8 mouse cellular contexts compared by ENCODE assay signal in the genomic region with DNA sequence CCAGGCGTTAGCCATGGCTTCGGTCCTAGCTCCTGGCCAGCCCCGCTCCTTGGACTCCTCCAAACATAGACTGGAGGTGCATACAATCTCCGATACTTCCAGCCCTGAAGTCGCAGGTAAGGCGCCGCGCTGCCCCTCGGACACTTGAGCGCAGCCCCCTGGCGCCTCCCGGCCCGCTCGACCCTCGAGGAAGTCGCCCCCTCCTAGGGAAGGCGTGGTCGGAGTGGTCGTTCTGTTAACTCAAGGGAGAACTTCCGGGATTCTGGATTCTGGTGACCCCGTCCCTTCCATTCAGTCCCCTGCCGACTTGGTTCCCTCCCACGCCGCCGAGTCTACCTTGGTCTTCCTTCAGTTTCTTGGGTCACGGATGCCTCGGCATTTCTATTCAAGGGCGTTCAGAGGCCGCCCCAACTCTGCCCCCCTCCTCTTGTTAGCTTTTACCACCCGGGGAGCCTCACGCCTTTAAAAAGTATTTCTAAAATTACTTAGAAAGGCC. TPM values are rescaled to one million over a fixed set of nuclear protein-coding genes. Genes with fewer than 3 reads are reported as not detected.
DNase-seq lines count a peak whose midpoint lies in the region; ATAC-seq and TF ChIP-seq lines count a peak whose summit lies in the region.

No protein-coding gene starts in this region.

- TF ChIP-seq CTCF in liver, adult 2 months (IDR thresholded peaks at IDR 0.05; ENCODE audit: low read depth, low read length), result no peak

- no peak for DNase-seq in liver, adult 2 months (ENCODE audit: extremely low read depth, low read depth, low spot score)
- DNase-seq in liver (no peak), MN1 (ENCODE audit: low spot score) (no peak)
- no peak for DNase-seq in embryonic facial prominence, embryonic 14.5 days (ENCODE audit: low spot score)
- peak; percentile 71 for DNase-seq in limb, embryonic 11.5 days (ENCODE audit: low spot score)
- peak; percentile 43 for DNase-seq in retina, embryonic 14.5 days (ENCODE audit: low spot score)
- DNase-seq in cerebellum, adult 9-10 months, result no peak

- H3K27me3 ChIP-seq in liver, adult 2 months (ENCODE audit: control insufficient read depth, insufficient read depth, low read length), result peaks cover 44% of the 10 kb centered on the region
- H3K27me3 ChIP-seq in embryonic facial prominence, embryonic 14.5 days (replicated peaks; ENCODE audit: control insufficient read depth, insufficient read depth, low read length), result peaks cover 92% of the 10 kb centered on the region
- H3K27me3 ChIP-seq in limb, embryonic 11.5 days (ENCODE audit: control insufficient read depth, insufficient read depth, low read length), result peaks cover 84% of the 10 kb centered on the region

- H3K4me3 ChIP-seq in liver, adult 2 months (ENCODE audit: insufficient read depth, low read depth, low read length), result peak overlapping the region; percentile 52; the same call in 1 of the 2 replicates
- peak overlapping the region; percentile 51 for H3K4me3 ChIP-seq in embryonic facial prominence, embryonic 14.5 days (ENCODE audit: low read depth, low read length)
- H3K4me3 ChIP-seq in limb, embryonic 11.5 days (ENCODE audit: low read depth, low read length), result peak overlapping the region; percentile 45

- peaks cover 7% of the 10 kb centered on the region; the same call in 1 of the 2 replicates for H3K4me1 ChIP-seq in liver, adult 2 months (ENCODE audit: control insufficient read depth, insufficient read depth, low read length)
- H3K4me1 ChIP-seq in embryonic facial prominence, embryonic 14.5 days (ENCODE audit: control insufficient read depth, insufficient read depth, low read length), result 0 out of 2 replicates have a peak, but pooled peaks cover 4% of the 10 kb centered on the region
- H3K4me1 ChIP-seq in limb, embryonic 11.5 days (ENCODE audit: control insufficient read depth, insufficient read depth, low read length), result 0 out of 2 replicates have a peak, but pooled peaks cover 5% of the 10 kb centered on the region

- no peak overlapping the region for H3K9ac ChIP-seq in liver, adult 2 months (ENCODE audit: low read depth, low read length)
- peak overlapping the region; percentile 62 for H3K9ac ChIP-seq in embryonic facial prominence, embryonic 14.5 days (ENCODE audit: low read depth, low read length)
- 0 out of 2 replicates have a peak overlapping the region, but pooled peaks have one; percentile 32 for H3K9ac ChIP-seq in limb, embryonic 11.5 days (ENCODE audit: low read length)

- no peaks in the 10 kb centered on the region for H3K36me3 ChIP-seq in liver, adult 2 months (ENCODE audit: control insufficient read depth, insufficient read depth, low read length)
- H3K36me3 ChIP-seq in embryonic facial prominence, embryonic 14.5 days (ENCODE audit: control insufficient read depth, insufficient read depth, low read length), result no peaks in the 10 kb centered on the region
- no peaks in the 10 kb centered on the region for H3K36me3 ChIP-seq in limb, embryonic 11.5 days (ENCODE audit: control insufficient read depth, insufficient read depth, low read length)

- no peaks in the 10 kb centered on the region for H3K9me3 ChIP-seq in embryonic facial prominence, embryonic 14.5 days (ENCODE audit: control insufficient read depth, low read length)
- H3K9me3 ChIP-seq in limb, embryonic 11.5 days (ENCODE audit: control insufficient read depth, low read length), result no peaks in the 10 kb centered on the region

- TF ChIP-seq POLR2A in liver, adult 2 months (IDR thresholded peaks at IDR 0.05; ENCODE audit: extremely low read depth, insufficient read depth, low read length), result no peak

- H3K4me2 ChIP-seq in embryonic facial prominence, embryonic 14.5 days (ENCODE audit: low read depth, low read length), result peak overlapping the region; percentile 83
- peak overlapping the region; percentile 59 for H3K4me2 ChIP-seq in limb, embryonic 11.5 days (ENCODE audit: low read depth, severe bottlenecking)

- no peak overlapping the region for H3K27ac ChIP-seq in liver, adult 2 months (replicated peaks; ENCODE audit: insufficient read depth, low read depth, low read length)
- H3K27ac ChIP-seq in embryonic facial prominence, embryonic 14.5 days (replicated peaks; ENCODE audit: low read depth, low read length), result peak overlapping the region; percentile 59
- no peak overlapping the region for H3K27ac ChIP-seq in limb, embryonic 11.5 days (replicated peaks; ENCODE audit: low read depth, low read length)

- WGBS in liver, adult 2 months, result 3% methylated on average over 31 of the region's 31 CpGs
- 1% methylated on average over 29 of the region's 31 CpGs for WGBS in embryonic facial prominence, embryonic 14.5 days
- under 1% methylated on average over 31 of the region's 31 CpGs for WGBS in limb, embryonic 11.5 days

- no peaks in the 10 kb centered on the region for H3K79me2 ChIP-seq in liver, adult 2 months (ENCODE audit: control insufficient read depth, insufficient read depth, low read length)

- ATAC-seq in embryonic facial prominence, embryonic 14.5 days (ENCODE audit: low read depth), result no peak
- ATAC-seq in limb, embryonic 11.5 days (ENCODE audit: insufficient number of reproducible peaks, low FRiP score, low TSS enrichment, low read depth), result no peak
- ATAC-seq in erythroblast, adult 5-6 weeks (replicated peaks; ENCODE audit: low FRiP score, poor library complexity, severe bottlenecking), result no peak

RNA-seq across cellular contexts. Expression of a gene that starts 15.0 kb away (rescaled TPM):
- total RNA-seq in liver, adult 2 months (2014; rRNA removed), result 0.18 TPM in 1 of 2 replicates, not detected in the other
- polyA plus RNA-seq in liver, adult 2 months (2012; rRNA removed), result not detected in 2 replicates
- polyA plus RNA-seq in embryonic facial prominence, embryonic 14.5 days (2014; fragmentation: Nextera tagmentation; extraction: Ambion mirVana), result 37.7 and 38.6 TPM in 2 replicates
- polyA plus RNA-seq in limb, embryonic 11.5 days (2014; fragmentation: Nextera tagmentation; extraction: Ambion mirVana), result 37.6 and 43.1 TPM in 2 replicates
- not detected in 2 replicates for total RNA-seq in erythroblast, adult 5-6 weeks (2015; ENCODE audit: low replicate concordance)
- total RNA-seq in erythroblast, adult 5-6 weeks (2017; ENCODE audit: low replicate concordance), result not detected in 2 replicates

Comparison
In these comparisons a context has a peak if more than half of its experiments do, and no peak if none do; other contexts are left out.
1. DNase-seq: peak in limb, embryonic 11.5 days (single experiment) and retina, embryonic 14.5 days (single experiment); none in liver, adult 2 months (single experiment), liver (single experiment), embryonic facial prominence, embryonic 14.5 days (single experiment), cerebellum, adult 9-10 months (single experiment) and MN1 (single experiment).
2. RNA of a gene that starts 15.0 kb away (polyA plus RNA-seq): 37.7 to 38.6 TPM in embryonic facial prominence, embryonic 14.5 days and 37.6 to 43.1 TPM in limb, embryonic 11.5 days; not detected in liver, adult 2 months; every median in the first group is over 10 times any median in the second.
3. Peak in every context shown above with its lines, with median percentiles within 50 percentile points of each other: H3K4me3 ChIP-seq.